Mouse (Mus musculus) forebrain, embryonic 13.5 days (tissue): ENCODE data around the gene Rab1b. TPM values are rescaled to one million over a fixed set of nuclear protein-coding genes. Genes with fewer than 3 reads are reported as not detected.
A peak's percentile ranks its signal among the peaks of the same experiment; 100 is the strongest.

Experiments
- ATAC-seq: fragments of 200-750 bp; cut with Nextera tagmentation; 2 replicates; pipeline ENCODE4 v1.8.0; 2017
- H3K27ac ChIP-seq: fragments of 300-500 bp; sonication (generic); 2 replicates; pipeline ENCODE4 v1.5.1; 2015; ENCODE audit warnings: inconsistent platforms, mild to moderate bottlenecking, moderate library complexity
- H3K27me3 ChIP-seq: fragments of 300-500 bp; sonication (generic); 2 replicates; pipeline ENCODE4 v1.6.1; 2015; ENCODE audit warnings: mild to moderate bottlenecking, inconsistent platforms
- H3K36me3 ChIP-seq: fragments of 300-500 bp; sonication (generic); 2 replicates; pipeline ENCODE4 v1.6.1; 2015; ENCODE audit warnings: mild to moderate bottlenecking, inconsistent platforms; ENCODE audit not compliant: poor library complexity, severe bottlenecking
- H3K4me1 ChIP-seq: fragments of 300-500 bp; sonication (generic); 2 replicates; pipeline ENCODE4 v1.6.1; 2015; ENCODE audit warnings: inconsistent platforms
- H3K4me2 ChIP-seq: fragments of 300-500 bp; sonication (generic); 2 replicates; pipeline ENCODE4 v1.6.1; 2015; ENCODE audit warnings: inconsistent platforms, mild to moderate bottlenecking, moderate library complexity
- H3K4me3 ChIP-seq: fragments of 300-500 bp; sonication (generic); 2 replicates; pipeline ENCODE4 v1.5.1; 2015; ENCODE audit warnings: mild to moderate bottlenecking, inconsistent platforms
- H3K9ac ChIP-seq: fragments of 300-500 bp; sonication (generic); 2 replicates; pipeline ENCODE4 v1.6.1; 2015; ENCODE audit warnings: mild to moderate bottlenecking, inconsistent platforms
- H3K9me3 ChIP-seq: fragments of 300-500 bp; sonication (generic); replicated peaks from 2 replicates; pipeline ENCODE4 v1.6.1; 2016; ENCODE audit warnings: inconsistent platforms
- WGBS: fragments of 180-500 bp; shearing (Covaris S2); methylation state at CpG from one replicate; pipeline ENCODE4 v1.1.7; 2015; 5-methylcytosine and 5-hydroxymethylcytosine counted together
- polyA plus RNA-seq: library from polyadenylated mRNA; unstranded; fragments of >200 nt; fragmentation: Nextera tagmentation; extraction: Ambion mirVana; gene quantifications from 2 replicates; pipeline ENCODE4 v1.2.1, GENCODE M21; 2015

The Rab1b gene
- polyA plus RNA-seq, 1 experiment from 2014 or later = 235 TPM

- Histone ChIP-seq H3K36me3 (peaks cover 21% of the 10 kb centered on the region), H3K4me2 (no peak overlapping the region), H3K9ac (no peak overlapping the region), H3K27ac (no peak overlapping the region), H3K4me3 (no peak overlapping the region), H3K27me3 (peaks cover 48% of the 10 kb centered on the region), H3K4me1 (peaks cover 16% of the 10 kb centered on the region), H3K9me3 (no peaks in the 10 kb centered on the region)
- WGBS = 59% methylated on average over 17 of the region's 17 CpGs
- ATAC-seq = no peak
Measured at GRCm38 (mm10) chr19:5052853-5053252, 54.0 kb downstream of the Rab1b start.

GRCm38 (mm10) chr19:5052166-5052822 is 54.6 kb downstream of the Rab1b start:
- H3K27me3 ChIP-seq = peaks cover 48% of the 10 kb centered on the region
- H3K36me3 ChIP-seq = peaks cover 27% of the 10 kb centered on the region
- 32% methylated on average over 25 of the region's 25 CpGs for WGBS
- H3K4me2 ChIP-seq = no peak overlapping the region
- H3K27ac ChIP-seq = no peak overlapping the region
- ATAC-seq = no peak
- peaks cover 16% of the 10 kb centered on the region for H3K4me1 ChIP-seq
- H3K9me3 ChIP-seq = no peaks in the 10 kb centered on the region
- H3K9ac ChIP-seq = no peak overlapping the region
- no peak overlapping the region for H3K4me3 ChIP-seq

- Histone ChIP-seq H3K36me3 (peaks cover 35% of the 10 kb centered on the region), H3K4me1 (peaks cover 14% of the 10 kb centered on the region), H3K27me3 (peaks cover 48% of the 10 kb centered on the region), H3K27ac (no peak overlapping the region), H3K4me3 (no peak overlapping the region), H3K4me2 (no peak overlapping the region), H3K9ac (no peak overlapping the region), H3K9me3 (no peaks in the 10 kb centered on the region)
- 48% methylated on average over 3 of the region's 3 CpGs for WGBS
- ATAC-seq = no peak
Measured at GRCm38 (mm10) chr19:5051515-5051914, 55.4 kb downstream of the Rab1b start.

- H3K9me3 ChIP-seq = no peaks in the 10 kb centered on the region
- no peak overlapping the region for H3K4me3 ChIP-seq
- peak overlapping the region; percentile 17; the same call in 1 of the 2 replicates for H3K4me2 ChIP-seq
- H3K4me1 ChIP-seq = peaks cover 11% of the 10 kb centered on the region
- no peak; the same call in 1 of the 2 replicates for ATAC-seq
- H3K27ac ChIP-seq = peak overlapping the region; percentile 26; the same call in 1 of the 2 replicates
- 4% methylated on average over 17 of the region's 17 CpGs for WGBS
- H3K27me3 ChIP-seq = peaks cover 48% of the 10 kb centered on the region
- peak overlapping the region; percentile 23; the same call in 1 of the 2 replicates for H3K9ac ChIP-seq
- peaks cover 39% of the 10 kb centered on the region for H3K36me3 ChIP-seq
Measured at GRCm38 (mm10) chr19:5051031-5051430, 55.8 kb downstream of the Rab1b start.

GRCm38 (mm10) chr19:5050047-5050905 is 56.6 kb downstream of the Rab1b start, which contains the start of gene Rin1:
TSS of gene Rin1 (plus strand) at chr19:5050481.
- ATAC-seq = peak; percentile 58; the same call in 1 of the 2 replicates
- no peak within 1 kb of the TSS for H3K4me3 ChIP-seq
- peaks cover 47% of the 10 kb centered on the region for H3K27me3 ChIP-seq
- H3K4me1 ChIP-seq = peaks cover 11% of the 10 kb centered on the region
- peak within 1 kb of the TSS; percentile 17; the same call in 1 of the 2 replicates for H3K4me2 ChIP-seq
- H3K9me3 ChIP-seq = no peaks in the 10 kb centered on the region
- H3K9ac ChIP-seq = peak within 1 kb of the TSS; percentile 23; the same call in 1 of the 2 replicates
- H3K36me3 ChIP-seq = peaks cover 46% of the 10 kb centered on the region
- peak within 1 kb of the TSS; percentile 26 for H3K27ac ChIP-seq
- WGBS = 11% methylated on average over 14 of the region's 14 CpGs

GRCm38 (mm10) chr19:5049325-5049724 is 57.5 kb downstream of the Rab1b start:
- Histone ChIP-seq H3K36me3 (peaks cover 49% of the 10 kb centered on the region), H3K4me2 (no peak overlapping the region), H3K27me3 (peaks cover 42% of the 10 kb centered on the region), H3K27ac (no peak overlapping the region), H3K4me1 (peaks cover 11% of the 10 kb centered on the region), H3K4me3 (no peak overlapping the region), H3K9ac (no peak overlapping the region), H3K9me3 (no peaks in the 10 kb centered on the region)
- WGBS = 67% methylated on average over 6 of the region's 6 CpGs
- ATAC-seq = no peak

Other genes starting within 250 kb of the Rab1b start
- gene Actn3, start 229.2 kb downstream of the Rab1b start, polyA plus RNA-seq = 0.64 and 0.97 TPM in 2 replicates
- gene Zdhhc24, start 228.4 kb downstream of the Rab1b start, polyA plus RNA-seq = 17.1 and 20.1 TPM in 2 replicates
- 8.9 and 10.8 TPM in 2 replicates for gene Bbs1, start 200.4 kb downstream of the Rab1b start, polyA plus RNA-seq
- 118 and 132 TPM in 2 replicates for gene Dpp3, start 178.8 kb downstream of the Rab1b start, polyA plus RNA-seq
- gene Peli3, start 163.9 kb downstream of the Rab1b start, polyA plus RNA-seq = 5.7 TPM in 2 replicates
- 128 and 135 TPM in 2 replicates for gene Mrpl11, start 144.9 kb downstream of the Rab1b start, polyA plus RNA-seq
- gene Npas4, start 116.8 kb downstream of the Rab1b start, polyA plus RNA-seq = 0.10 and 0.18 TPM in 2 replicates
- gene Slc29a2, start 83.2 kb downstream of the Rab1b start, polyA plus RNA-seq = 6.9 and 8.3 TPM in 2 replicates
- gene B4gat1, start 68.2 kb downstream of the Rab1b start, polyA plus RNA-seq = 39.4 and 40.3 TPM in 2 replicates
- gene AC124502.3, start 68.2 kb downstream of the Rab1b start, polyA plus RNA-seq = 3.2 and 3.4 TPM in 2 replicates
- 56.0 and 63.2 TPM in 2 replicates for gene Brms1, start 65.7 kb downstream of the Rab1b start, polyA plus RNA-seq
- 0.62 and 0.78 TPM in 2 replicates for gene Rin1, start 56.6 kb downstream of the Rab1b start, polyA plus RNA-seq
- 7.0 and 7.3 TPM in 2 replicates for gene Cd248, start 39.0 kb downstream of the Rab1b start, polyA plus RNA-seq
- 2.3 and 2.8 TPM in 2 replicates for gene Tmem151a, start 21.5 kb downstream of the Rab1b start, polyA plus RNA-seq
- 62.4 and 71.4 TPM in 2 replicates for gene Yif1a, start 18.5 kb downstream of the Rab1b start, polyA plus RNA-seq
- 208 and 212 TPM in 2 replicates for gene Cnih2, start 8.6 kb downstream of the Rab1b start, polyA plus RNA-seq
- 41.1 and 43.6 TPM in 2 replicates for gene Klc2, start 11.5 kb upstream of the Rab1b start, polyA plus RNA-seq
- gene Pacs1, start 166.0 kb upstream of the Rab1b start, polyA plus RNA-seq = 20.2 and 21.4 TPM in 2 replicates
- 428 and 432 TPM in 2 replicates for gene Sf3b2, start 188.4 kb upstream of the Rab1b start, polyA plus RNA-seq
- 21.3 and 22.6 TPM in 2 replicates for gene Gal3st3, start 191.3 kb upstream of the Rab1b start, polyA plus RNA-seq
- not detected in 2 replicates for gene Catsper1, start 228.7 kb upstream of the Rab1b start, polyA plus RNA-seq
- 1.5 and 1.9 TPM in 2 replicates for gene Cst6, start 242.5 kb upstream of the Rab1b start, polyA plus RNA-seq